Mouse (Mus musculus) layer of hippocampus, adult 9-10 months (tissue): ENCODE measurements at regions not wholly inside any gene's neighbourhood (a gene's known extent, or its start where the extent isn't known, plus 50 kb on each side); places are given as distances from the start of the nearest gene placed in this dataset.
A peak's percentile ranks its signal among the peaks of the same experiment; 100 is the strongest.

Experiments
- DNase-seq: peaks from one replicate; pipeline ENCODE4 v3.0.0; 2022; ENCODE audit warnings: low spot score

DNA sequence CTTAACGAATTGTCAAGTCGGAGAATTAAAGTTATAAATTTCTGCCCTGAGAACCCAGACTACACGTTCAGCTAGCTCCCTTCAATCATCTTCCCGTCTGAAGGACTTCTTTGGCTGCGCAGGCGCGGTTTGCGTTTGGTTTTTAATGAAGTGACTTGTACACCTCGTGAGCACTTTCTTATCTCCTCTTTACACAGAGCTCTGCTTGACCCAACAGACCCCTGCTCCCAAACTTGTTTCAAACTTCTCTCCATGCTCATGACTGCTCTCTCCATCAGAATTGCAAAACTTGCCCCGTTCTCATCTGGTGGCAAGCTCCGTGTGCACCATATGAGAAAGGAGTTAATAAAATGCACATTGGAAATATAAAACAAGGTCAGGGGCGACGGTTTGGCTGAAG, 257.2 kb upstream of the Nt5e start:
- DNase-seq = no peak

DNA sequence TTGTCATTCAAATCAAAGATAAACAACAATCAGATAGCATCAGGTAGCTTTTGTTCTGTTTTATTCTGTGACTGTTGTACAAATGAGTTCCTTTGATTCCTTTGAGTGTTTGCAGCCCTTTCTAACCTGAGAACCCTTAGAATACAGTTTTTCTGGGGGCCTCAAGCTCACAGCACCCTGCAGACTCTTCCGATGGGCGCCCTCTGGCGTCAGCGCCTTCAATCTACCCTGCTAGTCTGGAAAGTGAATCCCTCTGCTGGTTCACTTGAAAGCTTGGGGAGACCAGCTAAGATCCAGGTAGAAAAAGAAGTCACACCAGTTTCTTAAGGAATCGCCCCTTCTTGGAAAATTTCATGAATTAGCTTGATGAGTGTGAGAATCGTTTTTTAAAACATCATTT, 253.8 kb upstream of the Nt5e start:
- peak; percentile 18 for DNase-seq

DNA sequence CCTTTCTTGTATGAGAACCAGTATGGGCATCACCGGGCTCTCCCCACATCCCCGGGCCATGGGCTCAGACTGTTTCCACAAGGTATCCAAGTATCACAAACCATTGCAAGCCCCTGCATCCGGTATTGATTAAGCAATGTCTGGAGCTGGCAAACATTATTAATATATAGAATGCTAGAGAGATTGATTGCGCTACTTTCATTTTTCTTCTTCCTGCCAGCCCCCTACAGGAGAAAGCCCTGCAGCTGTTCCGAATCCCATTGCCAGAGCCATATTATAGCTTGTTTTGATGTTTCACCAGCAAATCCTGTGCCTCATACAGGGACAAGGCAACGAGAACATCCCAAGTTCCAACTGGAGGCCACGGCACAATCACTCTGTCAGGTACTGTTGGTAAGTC, 253.4 kb upstream of the Nt5e start:
- DNase-seq = no peak

DNA sequence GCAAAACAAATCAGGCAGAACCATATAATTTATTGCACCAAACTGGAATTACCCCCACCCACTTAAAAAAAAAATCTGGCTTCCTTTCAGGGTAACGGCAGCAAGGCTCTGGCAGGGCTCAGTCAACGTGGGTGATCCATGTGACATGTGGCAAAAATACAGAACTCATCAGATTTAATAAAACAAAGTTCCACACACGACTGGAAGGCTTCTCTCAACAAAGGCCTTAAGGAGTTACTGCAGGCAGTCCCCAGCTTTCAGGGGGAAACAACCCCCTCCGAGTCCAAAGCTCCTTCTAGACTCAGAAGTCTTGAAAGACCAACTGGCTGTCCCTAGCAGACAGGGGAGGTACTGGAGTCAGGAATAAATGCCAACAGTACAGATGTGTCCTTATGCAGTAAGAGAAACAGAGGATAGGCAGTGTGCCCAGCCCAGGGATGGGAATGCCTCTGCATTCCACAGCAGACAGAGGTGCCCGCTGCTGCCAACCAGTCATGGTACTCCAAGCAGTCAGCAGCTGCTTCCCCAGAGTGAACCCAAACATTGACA, 244.0 kb upstream of the Nt5e start:
- no peak for DNase-seq

DNA sequence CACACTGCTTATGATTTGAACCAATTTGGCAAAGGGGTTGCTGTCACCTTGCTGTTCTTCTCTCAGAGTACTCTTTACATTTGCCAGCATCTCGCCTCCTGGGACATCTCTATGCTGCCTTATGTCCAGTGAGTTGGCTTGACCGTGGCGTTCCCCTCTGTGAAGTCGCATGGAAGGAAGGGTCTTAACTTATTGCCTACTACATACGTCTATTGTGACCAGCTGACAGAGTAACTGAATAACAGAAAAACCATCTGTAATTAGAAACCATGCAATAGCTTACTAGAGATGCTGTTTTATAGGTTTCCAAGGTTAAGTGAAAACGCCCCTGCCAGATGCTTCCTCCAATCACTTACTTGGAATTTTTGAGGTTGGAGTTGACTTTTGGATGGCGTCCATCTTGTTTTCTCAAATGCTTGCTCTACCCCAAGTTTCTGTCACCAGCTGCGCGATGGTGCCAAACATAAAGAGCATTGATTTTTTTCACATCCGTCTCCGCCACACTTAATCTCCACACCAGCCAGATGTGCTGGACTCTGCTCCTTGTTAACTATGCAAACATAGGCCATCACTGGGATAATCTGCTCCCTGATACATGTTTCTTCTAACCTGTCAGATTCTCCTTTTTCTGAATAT, 241.7 kb upstream of the Nt5e start:
- no peak for DNase-seq

DNA sequence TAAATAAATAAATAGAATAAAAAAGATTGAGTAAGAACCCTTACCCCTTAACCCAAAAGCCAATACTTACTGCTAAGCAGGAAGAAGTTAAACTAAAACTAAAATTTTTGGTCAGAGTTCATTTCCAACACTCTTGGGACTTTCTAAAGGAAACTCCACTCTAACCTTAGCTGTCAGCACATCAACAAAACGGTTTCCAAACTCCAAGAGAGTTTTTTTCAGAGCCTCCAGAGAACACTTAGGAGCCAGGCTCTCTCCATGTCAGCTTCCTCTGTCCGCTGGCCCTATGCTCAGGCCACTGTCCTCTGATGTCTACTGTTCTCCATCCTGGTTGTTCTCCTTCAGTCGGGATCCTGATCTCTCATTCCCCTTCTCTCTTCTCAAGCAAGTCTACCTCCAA, 241.1 kb upstream of the Nt5e start:
- DNase-seq = no peak

DNA sequence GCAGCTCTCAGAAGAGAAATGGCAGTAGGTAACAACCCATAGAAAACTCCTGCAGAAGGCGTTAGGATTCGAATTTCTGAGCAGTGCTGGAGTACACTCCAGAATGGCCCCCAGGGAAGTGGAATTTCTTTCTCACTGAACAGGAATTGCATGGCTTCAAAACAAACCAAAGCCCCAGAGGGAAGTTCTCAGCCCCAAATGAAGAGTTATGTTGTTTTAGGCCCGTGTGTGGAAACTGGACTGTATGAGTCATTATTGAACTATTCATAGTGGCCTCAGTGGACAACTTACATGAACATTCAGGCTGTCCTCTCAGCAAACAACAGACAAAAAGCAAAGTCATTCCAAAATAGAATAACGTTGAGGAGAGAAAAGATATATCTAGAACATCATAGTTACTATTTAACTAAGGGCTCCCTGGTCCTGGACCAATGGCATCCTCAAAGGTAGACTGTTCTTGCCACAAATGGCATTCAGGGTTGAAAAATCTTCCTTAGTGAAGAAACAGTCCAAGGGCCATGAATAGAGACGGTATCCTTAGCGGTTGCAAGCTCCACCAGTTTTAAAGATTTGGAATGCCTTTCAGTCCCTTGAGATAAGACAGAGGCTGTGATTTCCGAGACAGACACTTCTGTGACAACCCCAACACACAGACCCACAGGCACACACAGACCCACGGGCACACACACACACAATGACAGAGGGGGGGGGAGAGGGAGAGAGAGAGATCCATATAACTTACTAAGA, 235.0 kb upstream of the Nt5e start:
- DNase-seq = no peak

DNA sequence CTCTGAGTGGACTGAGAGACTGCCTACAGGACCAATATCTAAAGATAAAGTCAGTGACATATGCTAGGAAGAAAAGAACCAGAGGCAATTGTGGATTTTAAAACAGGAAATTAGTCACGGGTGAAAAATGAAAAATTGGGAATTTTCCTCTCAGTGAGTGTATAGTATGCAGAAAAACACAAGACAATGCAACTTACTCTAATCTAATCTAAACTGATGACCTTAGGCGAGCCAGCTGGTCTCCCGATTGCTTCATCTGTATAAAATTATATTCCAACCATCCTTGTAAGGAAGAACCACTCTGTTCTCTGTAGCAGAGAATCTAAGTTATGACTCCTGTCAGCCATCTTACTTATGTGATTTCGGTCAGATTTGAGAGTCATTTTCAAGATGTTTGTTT, 234.4 kb upstream of the Nt5e start:
- DNase-seq = no peak

DNA sequence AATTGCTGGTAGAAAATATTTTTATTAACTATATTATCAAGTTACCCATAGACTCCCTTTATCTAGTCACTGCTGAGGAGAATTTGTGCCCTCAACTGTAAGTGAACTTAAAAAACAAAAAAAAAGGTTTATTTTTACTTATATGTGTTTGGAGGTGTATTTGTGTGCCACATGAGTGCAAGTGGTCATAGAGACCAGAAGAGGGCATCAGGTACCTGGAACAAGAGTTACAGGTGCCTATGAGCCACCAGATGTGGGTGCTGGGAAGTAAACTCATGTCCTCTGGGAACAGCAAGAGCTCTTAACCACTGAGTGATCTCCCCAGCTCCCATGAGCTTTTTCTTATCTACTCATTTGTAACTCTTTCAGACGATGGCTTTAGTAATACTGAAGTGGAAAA, 213.9 kb upstream of the Nt5e start:
- no peak for DNase-seq

DNA sequence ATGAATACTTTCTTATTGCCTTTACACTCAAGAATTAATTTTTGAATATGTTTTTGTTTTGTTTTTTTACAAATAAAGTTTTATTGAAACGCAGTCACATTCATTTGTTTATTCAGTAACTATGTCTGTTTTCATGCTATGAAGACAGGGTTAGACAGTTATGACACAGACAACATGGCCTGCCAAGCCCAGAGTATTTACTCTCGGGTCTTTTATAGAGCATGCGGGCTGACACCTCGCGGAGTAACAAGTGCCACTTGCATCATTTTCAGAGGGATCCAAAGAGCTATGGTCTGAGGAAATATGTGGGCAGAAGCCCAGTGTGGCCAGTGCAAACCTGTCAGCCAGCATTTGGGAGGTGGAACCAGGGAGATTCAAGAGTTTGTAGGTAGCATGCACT, 206.5 kb upstream of the Nt5e start:
- DNase-seq = no peak

DNA sequence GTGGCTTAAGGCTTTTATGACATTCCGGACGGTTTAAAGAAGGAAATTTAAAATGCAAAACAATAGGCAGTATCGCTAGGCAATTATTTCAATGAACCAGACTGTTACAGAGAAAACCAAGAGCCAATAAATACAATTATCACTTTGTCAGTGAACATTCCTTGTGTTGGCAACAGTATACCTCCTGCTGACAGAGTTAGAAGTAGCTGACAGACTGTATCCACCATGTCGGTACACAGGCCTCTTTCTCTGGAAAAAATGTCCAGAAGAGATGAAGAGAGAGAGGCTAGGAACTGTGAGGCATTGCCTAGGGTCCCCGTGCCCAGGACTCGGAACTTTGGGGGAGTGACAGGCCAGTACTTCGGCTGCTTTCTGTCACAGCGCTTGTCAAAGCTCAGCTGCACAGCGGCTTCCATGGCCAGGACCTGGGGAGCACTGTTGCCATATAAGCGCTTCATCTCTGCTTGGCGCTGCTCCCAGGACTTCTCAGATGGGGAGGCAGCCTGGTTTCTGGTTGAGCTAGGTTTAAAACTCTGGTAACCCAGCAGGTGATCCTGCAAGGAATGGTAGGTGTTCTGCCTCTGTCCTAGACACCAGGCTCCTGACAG, 205.9 kb upstream of the Nt5e start:
- DNase-seq = no peak

DNA sequence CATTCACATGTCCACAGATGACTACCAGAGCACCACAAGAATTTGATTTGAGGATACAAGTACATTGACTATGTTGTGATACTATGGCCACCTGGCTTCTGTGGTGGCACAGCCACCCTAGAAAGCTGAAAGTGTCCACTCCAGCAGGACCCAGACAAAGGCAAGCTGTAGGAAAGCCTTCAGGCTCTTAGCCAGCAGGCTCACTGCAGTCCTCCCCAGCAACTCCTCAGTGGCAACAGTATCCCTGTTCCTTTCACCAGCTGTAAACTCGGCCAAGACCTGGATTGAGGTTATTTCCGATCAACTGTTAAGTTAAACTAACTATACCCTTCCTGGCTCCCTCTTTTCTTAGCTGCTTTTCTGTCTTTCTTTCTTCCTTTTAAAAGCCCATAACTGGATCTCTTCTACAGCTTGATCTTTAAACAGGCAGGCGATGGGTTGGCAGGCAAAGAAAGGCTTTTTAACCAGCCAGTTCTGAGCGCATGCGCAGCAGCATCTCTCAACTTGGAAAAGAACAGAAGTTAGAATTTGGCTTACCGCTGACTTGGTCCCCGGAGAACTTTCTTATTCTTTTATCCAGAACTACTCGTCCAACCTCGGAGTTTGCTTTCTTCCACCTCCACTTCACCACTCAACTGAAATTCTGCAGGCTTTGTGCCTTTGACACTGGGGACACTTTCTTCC, 202.5 kb upstream of the Nt5e start:
- DNase-seq = no peak

DNA sequence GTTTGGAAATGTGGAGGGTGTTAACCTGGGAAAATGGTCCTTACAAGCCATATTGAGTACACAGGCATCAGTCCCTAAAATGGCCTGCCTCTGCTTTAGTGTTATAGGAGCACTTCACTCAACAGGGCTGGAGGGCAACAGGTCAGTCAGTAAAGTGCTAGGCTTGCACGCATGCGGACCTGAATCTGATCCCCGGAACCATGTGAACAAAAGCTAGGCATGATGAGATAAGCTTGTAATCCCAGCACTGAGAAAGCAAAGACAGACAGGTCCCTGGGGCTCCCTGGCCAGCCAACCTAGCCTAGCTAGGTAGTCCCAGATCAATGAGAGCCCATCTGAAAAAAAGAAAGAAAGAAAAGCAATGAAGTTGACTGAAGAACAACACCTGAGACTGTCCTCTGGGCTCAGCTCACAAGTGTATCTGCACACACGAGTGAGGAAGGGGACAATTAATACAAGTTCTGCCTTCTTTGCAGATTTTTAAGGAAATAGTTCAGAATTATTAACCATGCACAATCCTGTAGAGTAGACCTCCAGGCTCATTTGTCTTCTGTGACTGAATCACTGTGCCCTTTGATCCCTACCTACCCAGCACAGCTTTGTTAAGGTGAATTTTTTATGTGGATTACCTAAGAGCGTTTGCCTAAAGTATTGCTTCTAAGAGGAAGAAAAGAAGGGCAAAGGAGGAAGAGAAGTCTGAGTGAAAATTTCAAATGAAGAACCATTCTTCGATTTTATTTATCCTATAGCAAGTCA, 163.8 kb upstream of the Nt5e start:
- DNase-seq = no peak

DNA sequence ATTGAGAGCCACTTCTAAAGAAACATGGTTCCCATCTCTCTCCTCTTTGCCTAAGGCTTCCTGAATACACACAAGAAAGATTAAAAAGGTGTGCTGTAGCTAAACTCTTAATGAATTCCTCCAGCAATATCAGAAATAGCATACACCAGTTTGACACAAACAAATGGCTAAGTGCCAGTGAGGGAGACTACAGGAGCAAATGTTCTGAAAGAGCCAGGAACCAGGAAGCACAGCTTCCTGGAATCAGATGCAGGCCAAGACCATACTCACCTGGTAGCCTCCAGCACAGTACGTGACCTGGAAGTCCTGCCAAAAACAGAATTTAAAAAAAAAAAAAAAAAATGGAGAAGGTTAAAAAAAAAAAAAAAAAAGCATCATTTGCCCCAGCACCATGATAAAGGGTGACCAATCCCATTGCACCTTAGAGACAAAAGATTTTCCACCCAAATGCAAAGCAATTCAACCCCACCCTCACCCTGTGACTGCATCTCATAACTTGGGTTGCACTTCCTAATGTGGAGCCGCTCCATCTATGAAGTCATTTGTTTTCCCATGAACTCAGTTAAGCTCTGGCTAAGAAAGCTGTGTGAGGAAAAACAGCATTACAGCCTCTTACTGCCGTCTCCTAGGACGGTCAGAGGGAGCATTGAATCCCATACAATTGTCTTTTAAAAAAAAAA, 149.3 kb upstream of the Nt5e start:
- DNase-seq = no peak

DNA sequence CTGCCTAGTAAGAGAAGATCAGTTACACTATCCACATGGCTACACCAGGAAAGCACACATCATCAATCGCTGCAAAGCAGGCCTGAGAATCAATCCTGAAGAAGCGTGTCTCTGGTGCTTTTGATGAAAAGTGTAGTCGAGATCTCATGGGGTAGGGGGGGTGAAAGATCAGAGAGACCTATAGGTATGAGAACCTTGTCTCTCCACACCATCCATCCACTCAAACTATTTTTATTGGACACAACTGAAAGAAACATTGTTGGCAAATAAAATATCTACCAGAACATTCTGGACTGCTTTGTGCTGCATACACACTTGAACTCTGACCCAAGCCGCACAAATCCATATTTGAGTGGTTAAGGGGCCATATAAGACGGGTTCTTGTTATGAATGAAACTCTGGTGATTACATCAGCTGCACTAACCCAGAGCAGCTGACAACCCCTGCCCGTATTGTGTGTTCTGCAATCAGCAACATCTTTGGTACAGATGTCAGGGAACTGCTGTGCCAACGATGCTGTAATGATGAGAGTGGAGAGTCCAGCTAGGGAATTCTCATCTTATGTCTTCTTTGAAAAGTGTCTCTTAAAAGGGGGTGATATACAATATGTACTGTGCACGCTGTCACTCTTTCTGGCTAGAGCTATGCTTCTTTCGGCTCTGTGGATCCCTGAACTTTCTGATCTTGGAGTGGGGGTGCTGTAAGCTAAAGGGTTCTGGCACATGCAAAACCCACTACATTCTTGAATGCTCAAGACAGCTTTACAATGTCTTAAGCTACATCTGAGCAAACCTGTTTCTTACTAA, 145.6 kb upstream of the Nt5e start:
- DNase-seq = no peak

DNA sequence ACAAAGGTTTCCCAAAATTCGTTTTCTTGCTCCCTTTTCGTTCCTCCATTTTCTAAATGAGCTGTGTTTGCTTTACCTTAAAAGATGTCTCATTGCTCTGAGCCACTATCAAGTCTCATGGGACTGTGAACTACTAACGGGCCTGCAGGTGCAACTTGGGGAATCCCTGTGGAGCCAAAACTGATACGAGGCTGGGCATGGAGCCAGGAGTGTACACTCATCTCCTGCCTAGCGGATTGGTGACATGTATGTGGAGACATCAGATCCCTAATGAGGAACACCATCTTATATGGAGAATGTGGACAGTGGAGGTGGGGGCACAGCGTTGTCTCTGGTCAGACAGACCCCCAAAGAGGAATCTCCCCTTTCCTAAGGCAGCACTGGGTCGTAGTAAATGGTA, 119.6 kb upstream of the Nt5e start:
- DNase-seq = no peak

DNA sequence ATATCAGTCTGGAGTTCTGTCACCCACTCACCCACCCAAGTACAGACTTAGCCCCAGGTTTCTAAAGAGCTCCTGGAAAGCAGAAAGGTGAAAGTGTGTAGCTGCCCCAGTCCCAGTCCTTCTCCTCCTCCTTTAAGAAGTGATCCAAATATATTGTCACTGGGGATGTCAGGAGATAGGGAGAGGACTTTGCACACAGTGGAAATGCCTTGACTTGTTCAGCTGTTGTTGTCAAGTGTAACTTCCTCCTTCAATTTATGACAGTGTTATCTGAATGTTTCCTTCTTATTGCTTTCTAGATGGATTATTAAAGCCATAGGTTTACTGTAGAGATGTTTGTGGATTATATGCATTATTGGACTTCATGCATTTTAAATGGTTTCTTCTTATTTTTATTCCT, 119.0 kb upstream of the Nt5e start:
- no peak for DNase-seq

DNA sequence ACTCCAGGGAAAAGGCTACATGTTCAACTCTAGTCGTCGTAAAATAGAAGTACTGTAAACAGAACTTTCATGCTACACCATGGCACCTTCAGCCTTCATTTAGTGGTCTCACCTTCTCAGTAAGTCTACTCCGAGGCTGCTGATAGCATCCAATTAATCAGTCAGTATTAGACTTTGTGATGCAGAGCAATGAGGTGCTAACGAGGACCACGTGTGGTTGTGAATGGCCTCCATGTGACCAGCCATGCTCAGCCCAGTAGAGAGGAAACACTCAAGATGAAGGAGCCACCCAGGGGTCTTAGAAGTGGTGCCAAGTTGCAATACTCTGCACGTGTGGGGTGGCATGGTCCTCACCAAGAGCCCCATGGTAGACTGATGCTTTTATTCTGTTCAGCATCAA, 112.2 kb upstream of the Nt5e start:
- DNase-seq = no peak

DNA sequence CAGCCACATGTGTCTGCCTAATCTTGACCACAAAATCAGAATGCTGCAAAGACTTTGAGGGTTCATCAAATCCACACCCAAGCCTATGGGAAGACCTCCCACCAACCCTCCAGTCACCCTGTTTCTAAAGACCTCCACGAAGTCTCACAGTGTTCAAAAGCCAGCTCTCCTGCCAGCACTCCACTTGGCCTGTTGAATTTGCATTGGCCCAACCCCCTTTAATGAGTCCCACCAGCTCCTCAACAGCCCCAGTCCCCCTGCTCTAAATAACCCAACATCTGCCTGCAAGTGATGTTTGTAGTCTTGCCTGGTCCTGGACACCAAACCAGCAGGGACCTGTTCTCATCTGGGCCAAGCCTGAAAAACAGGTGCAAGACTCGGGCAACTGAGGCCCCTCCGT, 106.6 kb upstream of the Nt5e start:
- no peak for DNase-seq

DNA sequence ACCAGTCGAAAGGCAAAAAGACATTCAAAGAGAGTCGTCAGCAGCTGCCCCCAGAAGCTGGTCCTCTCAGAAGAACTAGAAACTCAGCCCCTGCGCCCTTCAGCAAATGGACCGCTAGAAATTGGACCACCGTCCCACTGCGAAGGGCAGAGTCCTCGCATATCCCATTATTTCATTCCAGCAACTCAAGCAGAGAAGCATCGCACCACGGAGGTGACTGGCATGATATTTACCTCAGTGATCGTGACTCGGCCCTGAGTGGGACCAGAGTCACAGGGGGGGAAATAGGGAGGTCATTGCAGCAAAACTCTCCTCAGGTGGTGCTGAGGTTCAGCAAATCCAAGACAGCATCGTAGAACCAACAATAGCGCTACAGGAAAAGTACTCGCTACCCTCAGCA, 105.7 kb upstream of the Nt5e start:
- no peak for DNase-seq
